Mouse (Mus musculus): ENCODE measurements around the gene Ccna2.
"Not testable (repeated sequence)": the region's sequence is repeated elsewhere in the genome, so short reads cannot be mapped to it uniquely, and the experiment has no call there.

The Ccna2 gene

GRCm38 (mm10) chr3:36571827-36572378 lies at the start of gene Ccna2:
TSS of gene Ccna2 (minus strand) at chr3:36572150.
- DNase-seq: peak; percentile 98 to 99

DNA sequence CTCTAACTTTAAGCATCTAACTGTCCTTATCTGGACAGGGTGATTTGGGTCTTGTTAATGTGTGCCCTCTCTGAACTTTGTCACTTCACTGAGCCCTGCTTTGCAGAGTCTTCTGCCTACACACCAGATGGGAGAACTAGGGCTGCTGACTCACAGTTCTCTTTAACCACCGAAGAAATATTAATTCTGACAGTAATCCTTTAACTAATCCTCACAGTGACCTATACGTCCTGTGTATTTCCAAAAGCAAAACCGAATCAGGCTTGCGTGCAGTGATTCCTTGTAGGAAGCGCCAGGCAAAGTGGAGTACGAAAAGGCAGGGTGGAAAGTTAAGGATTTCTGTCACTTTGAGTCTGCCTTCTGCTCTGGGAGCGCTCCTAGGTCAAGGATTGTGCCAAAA lies 46.2 kb upstream of the Ccna2 start:
- DNase-seq: no peak

GRCm38 (mm10) chr3:36613908-36614255 lies 41.9 kb upstream of the Ccna2 start:
- peak in 1 of 2 experiments; percentile 8 for DNase-seq

DNA sequence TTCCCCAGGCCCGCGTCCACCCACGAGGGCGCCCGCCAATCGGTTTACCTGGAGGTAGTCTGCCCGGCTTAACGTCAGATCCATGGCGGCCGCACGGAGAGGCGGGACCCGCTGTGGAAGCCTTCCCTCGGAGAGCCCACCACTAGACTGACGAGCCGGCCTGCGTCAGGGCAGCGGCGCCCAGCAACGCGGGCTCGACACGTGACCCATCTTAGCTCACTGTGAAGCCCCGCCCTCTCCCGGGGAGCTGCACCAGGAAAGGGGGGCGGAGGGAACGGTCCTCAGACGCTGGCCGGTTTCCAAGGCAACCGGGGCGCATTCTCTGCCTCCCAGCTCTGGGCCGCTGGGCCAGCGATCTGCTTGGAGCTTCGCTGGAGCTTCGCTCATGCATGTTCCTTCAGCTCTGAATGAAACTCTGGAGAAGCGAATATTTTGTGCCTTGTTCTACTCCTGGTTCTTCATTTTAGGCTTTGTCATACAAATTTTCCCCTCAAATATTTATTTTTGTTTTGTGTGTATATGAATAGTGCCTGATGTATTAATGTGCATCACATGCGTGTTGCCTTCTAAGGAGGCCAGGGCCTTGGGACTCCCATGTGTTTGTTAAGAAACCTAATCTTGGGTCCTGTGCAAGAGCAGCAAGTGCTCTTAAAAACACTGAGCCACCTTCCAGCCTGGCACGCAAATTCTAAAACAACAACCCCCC lies 41.4 kb upstream of the Ccna2 start, which contains the start of gene Bbs7:
TSS of gene Bbs7 (minus strand) at position 276 of the 706 bp plus-strand sequence.
- peak; percentile 91 to 95 for DNase-seq

- DNase-seq: no peak
Observed at GRCm38 (mm10) chr3:36612687-36613086, 40.7 kb upstream of the Ccna2 start.

DNA sequence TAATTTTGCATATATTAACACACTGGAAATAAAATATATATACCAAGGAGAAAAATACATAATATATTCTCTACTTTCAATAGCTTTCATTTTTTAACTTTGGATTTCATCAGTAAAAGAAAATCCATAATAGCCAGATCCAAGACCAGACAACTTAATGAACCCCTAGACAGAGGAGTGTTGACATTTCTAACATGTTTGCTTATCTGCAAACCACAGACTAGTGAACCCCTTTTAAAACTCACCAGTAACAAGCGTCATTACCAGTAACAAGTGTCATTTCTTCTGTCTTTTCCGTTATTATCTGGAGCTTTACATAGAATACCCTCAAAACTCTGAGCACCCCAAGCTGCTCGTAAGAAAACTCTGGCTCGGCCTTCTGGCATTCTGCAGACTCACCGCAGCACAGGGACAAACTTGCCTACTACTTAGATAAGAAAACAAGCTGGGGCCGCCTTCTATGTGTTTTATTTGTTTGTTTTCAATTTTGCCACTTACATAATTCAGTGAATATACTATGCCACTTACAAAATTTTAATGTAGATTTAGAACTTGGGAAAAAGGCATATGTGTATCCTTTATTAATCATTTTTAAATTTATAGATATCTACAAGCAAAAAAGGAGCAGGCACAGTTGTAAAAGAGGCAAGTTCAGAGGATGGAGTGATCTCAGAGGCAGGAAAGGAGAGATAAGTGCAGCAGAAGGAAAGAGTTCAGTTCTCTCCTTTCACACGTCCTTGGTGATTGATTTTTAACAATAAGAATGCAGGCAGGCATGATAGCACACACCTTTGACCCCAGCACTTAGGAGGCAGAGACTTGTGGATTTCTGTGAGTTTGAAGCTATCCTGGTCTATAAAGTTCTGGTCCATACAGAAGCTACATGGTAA lies 34.2 kb upstream of the Ccna2 start:
- DNase-seq: no peak

- not testable (repeated sequence) for DNase-seq
Observed at GRCm38 (mm10) chr3:36599773-36600172, 27.8 kb upstream of the Ccna2 start.

- DNase-seq: no peak
Observed at GRCm38 (mm10) chr3:36598811-36599210, 26.9 kb upstream of the Ccna2 start.

DNA sequence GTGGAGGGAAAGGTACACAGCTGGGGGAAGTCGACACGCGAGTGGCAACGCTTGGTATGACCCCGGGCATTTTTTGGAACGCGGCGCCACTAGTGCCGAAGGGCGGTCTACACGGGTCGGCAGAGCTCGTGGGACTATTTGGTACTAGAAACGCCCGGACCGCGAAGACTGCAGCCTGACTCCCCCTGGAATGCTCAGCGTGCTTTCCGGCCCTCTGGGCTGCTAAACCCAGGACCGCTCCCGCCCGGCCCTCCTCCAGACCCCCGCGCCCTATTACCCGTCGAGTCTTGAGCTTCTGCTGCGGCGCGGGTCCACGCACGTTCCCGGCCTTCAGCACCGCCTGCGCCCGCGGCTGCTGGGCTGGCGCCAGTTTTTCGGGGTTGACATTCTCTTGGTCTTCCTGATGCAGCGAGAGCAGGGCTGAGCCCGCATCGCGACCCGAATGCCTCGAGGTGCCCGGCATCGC lies 556 bp downstream of the Ccna2 start:
- no peak for DNase-seq

DNA sequence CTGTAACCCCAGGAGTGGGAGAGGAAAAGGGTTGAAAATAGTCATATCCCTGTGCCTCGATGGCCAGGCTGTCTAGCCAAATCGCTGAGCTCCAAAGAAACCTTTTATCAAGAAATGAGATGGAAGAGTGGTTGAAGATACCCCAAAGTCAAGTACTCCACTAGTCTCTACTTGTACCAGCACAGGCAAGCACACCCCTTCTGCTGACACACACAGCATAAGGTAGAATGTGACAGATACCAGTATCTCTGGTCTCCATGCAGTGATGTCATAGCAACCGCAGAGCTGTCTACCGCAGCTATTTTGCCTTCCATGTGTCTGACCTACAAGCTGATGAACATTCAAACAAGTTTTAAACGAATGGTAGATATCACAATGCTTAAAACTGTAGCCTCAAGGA lies 2.1 kb downstream of the Ccna2 start:
- no peak for DNase-seq

DNA sequence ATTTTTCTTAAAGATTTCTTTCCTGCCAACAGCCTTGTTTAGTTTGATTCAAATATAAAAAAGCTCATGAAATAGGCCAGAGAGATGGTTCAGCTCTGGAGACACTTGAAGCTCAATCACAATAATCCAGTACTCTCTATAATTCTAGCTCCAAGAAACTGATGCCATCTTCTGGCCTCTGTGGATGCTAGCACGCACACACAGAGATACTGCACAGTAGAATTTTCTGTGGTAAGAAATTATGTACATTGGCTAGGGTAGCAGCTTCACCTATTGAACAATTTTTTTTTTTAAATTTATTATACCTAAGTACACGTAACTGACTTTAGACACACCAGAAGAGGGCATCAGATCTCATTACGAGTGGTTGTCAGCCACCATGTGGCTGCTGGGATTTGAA lies 8.3 kb downstream of the Ccna2 start:
- DNase-seq: no peak

DNA sequence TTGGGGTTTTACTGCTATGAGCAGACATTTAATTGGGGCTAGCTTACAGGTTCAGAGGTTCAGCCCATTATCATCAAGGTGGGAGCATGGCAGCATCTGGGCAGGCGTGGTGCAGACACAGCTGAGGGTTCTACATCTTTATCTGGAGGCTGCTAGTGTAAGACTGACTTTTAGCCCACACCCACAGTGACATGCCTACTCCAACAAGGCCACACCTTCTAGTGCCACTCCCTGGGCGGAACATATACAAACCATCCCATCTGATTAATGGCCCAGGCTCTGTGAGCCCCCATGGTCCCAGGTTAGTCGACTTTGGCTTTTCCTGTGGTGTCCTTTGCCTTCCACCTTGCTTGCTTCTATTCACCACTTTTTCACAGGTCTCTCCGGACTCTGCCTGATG lies 12.3 kb downstream of the Ccna2 start:
- no peak for DNase-seq

GRCm38 (mm10) chr3:36557601-36558000 lies 14.3 kb downstream of the Ccna2 start:
- no peak for DNase-seq

GRCm38 (mm10) chr3:36552406-36553047 lies 19.4 kb downstream of the Ccna2 start, which contains the start of gene Exosc9:
TSS of gene Exosc9 (plus strand) at chr3:36552606.
- peak; percentile 93 for DNase-seq

DNA sequence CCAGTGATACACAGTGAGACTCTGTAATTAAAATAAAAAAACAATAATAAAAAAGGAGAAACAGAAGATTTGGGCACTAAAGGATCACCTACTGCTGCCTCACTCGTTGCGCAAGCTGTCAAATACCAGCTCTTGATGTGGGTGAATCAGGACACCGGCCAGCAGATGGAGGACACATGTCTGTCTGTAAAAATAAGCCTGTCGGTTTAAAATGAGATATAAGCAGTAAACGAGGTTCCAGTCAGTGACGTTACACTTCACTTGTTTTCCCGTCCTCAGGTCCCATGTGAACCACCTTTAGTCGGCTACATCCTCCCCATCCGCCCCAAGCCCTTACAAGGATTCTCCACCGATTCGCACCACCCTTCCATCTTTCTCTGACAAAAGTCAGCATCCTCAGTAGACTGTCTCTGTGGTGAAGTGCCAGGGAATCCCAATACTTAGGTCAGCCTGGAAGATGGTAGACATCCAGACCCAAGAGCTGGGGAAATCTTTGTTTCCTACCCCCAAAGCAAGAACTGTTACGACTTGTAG lies 20.0 kb downstream of the Ccna2 start:
- no peak for DNase-seq

DNA sequence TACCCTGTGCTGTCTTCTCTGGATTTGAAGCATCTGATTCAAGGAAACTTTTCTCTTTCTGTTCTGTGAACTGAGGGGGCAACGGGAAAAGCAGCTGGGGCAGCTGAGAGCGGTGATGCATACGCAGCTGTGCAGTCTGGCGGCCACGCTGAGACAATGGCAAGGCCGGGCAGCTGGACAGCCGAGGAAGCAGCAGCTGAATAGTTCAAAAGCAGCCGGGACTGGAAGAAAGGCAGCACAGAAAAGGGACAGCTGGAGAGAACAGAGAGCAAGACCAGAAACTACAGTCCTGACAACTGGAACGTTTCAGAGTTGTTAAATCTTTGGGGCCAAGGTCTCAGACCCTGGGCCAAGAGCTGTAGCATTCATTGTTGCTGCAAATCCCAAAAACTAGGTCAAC lies 20.6 kb downstream of the Ccna2 start:
- DNase-seq: peak in 1 of 2 experiments; percentile 46

DNA sequence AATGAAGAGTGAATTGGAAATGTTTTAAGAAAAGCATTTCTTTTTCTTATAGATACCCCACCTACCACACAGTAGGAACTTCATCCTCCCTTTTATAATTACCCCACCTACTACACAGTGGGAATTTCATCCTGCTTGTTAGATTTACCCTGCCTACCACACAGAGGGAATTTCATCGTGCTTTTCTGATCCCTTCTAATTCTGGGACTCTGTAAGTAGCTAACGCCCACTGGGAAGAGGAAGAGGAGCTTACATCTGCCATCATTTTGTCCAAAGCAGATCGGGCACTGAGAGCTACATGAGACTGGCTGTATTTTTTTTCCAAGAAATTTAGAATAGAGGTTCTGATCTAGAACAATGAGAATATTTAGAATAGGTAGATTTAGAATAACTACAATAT lies 27.0 kb downstream of the Ccna2 start:
- DNase-seq: no peak

DNA sequence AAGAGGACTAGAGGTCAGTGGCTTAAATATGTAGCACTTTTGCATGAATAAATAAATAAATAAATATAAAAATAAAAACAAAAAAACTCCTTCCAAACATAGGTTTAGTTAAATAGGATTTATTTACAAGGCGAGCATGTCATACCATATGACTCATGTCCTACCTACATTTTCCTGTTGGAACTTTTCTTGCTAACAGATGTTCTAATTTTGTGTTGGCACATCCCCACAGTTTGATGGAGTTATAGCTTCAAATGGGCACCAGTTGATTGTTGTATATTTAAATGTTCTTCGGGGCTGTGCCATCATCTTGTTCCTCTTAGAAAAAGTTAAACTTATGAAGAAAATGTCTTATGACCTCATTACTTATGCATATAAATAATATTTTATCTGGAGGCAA lies 30.6 kb downstream of the Ccna2 start:
- no peak for DNase-seq

DNA sequence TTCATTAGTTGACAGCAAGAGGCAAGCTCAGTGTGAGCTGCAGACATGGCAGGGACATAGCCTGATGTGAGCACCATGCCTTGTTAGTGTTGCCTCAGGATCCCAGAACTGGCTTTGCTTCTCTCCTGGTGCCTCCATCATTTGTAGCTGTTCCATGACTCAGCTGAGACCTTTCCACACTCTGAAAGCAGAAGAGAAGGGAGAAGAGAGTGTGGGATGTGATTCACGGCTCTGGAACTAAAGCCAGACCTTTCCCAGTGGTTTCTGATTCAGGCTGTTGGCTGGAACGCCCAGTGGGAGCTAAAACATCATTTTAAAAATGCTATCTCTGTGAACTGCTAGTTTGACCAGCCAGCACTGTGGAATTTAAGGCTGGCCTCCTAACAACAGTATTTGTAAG lies 31.2 kb downstream of the Ccna2 start:
- DNase-seq: no peak

DNA sequence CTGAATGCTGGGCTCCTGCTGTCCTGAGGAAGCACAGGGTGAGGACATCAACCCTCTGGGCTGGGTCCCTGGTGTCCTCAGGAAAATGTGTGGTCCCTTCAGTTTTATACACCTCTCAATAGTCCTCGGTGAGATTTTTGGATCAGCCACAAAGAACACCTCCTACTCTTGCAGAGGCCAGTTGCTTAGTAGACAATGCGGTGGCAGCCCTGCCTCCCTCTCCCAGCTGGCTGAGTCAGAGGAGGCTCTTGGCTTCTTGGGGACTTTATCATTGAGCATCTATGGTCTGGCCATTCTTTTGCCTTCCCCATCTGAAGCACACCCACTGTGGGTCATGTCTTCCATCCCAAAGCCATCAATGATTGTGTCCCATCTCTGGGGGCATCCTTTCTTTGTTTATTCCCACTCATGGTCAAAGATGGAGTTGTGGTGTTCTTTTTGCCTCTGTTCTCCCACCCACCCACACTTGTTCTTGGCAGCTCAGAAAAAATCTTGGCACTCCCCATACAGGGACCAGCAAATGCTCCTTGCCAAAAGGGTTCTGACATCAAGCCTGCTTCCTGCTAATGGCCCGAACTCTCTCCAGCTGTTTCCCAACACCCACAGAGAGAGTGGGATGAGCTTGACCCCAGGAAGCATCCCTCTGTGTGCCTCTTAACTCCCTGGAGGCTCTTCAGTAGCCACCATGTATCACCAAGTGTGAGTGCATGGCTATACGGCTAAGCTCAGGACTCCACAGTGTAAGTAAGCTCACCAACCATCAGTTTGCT lies 34.1 kb downstream of the Ccna2 start:
- DNase-seq: no peak

- no peak for DNase-seq
Observed at GRCm38 (mm10) chr3:36536041-36536440, 35.9 kb downstream of the Ccna2 start.

DNA sequence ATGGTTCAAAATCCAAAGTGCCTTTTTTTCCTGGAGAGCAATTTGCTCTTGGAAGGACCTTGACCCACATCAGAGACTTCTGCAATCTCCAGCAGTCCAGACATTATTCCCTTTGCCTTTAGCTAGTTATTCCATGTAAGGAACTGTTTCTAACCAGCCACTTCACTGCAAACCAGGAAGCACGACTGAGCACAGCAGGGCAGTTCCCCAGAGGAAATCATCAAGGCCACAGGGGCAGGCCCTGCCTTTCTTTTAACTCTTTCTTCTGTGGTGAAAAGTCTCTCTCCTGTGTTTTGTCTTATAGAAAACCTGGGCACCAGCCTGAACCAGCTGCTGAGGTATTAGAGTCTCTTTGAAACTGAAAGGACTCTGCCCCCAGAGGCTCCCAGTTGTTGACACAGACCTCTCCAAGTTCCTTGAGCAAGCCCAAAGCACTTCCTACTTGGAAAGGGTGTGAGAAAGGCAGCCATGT lies 38.7 kb downstream of the Ccna2 start:
- no peak for DNase-seq

All from lung, adult 18-20 months (tissue).